ENCODE assay signal across 13 mouse cellular contexts in genomic region chr4:139158350-139158749, GRCm38 (mm10).
"Had no signal": no experiment of that assay in that cellular context is flagged by ENCODE, and none has a peak within 500 bp of the region (broad histone marks: within the 10 kb centered on the region; RNA-seq: fewer than 3 reads in every experiment).

No protein-coding gene starts in this region.

- H3K27ac ChIP-seq: kidney, postnatal 0 days; limb, embryonic 15.5 days; liver, embryonic 12.5 days; midbrain, embryonic 13.5 days had no signal

- ATAC-seq: hindbrain, embryonic 16.5 days; inflammation-experienced regulatory T-cells, adult 6 months; liver, embryonic 12.5 days; midbrain, embryonic 13.5 days had no signal

- H3K9ac ChIP-seq: limb, embryonic 15.5 days; liver, embryonic 12.5 days; midbrain, embryonic 13.5 days had no signal

- DNase-seq: kidney, adult 9 months; kidney, postnatal 36 days; layer of hippocampus, adult 9-11 months; layer of hippocampus, postnatal 36 days; right cerebral cortex, postnatal 14 days; thymus, adult 2 months; thymus, postnatal 36 days had no signal

- H3K4me3 ChIP-seq: limb, embryonic 15.5 days; liver, embryonic 12.5 days; midbrain, embryonic 13.5 days had no signal

- H3K27me3 ChIP-seq: limb, embryonic 15.5 days; midbrain, embryonic 13.5 days had no signal

- H3K4me2 ChIP-seq: limb, embryonic 15.5 days; liver, embryonic 12.5 days; midbrain, embryonic 13.5 days had no signal

- H3K4me1 ChIP-seq: limb, embryonic 15.5 days; liver, embryonic 12.5 days; midbrain, embryonic 13.5 days had no signal

- H3K36me3 ChIP-seq: limb, embryonic 15.5 days; liver, embryonic 12.5 days; midbrain, embryonic 13.5 days had no signal

- H3K9me3 ChIP-seq: limb, embryonic 15.5 days; liver, embryonic 12.5 days; midbrain, embryonic 13.5 days had no signal
